Mouse (Mus musculus): Measurements from ENCODE around the gene Clec4n. TPM values are rescaled to one million over a fixed set of nuclear protein-coding genes. Genes with fewer than 3 reads are reported as not detected.
"Not testable (repeated sequence)": the region's sequence is repeated elsewhere in the genome, so short reads cannot be mapped to it uniquely, and the experiment has no call there.

The Clec4n gene
- total and polyA plus RNA-seq, 2 experiments from 2014 or later: 0.38 to 1.2 TPM

GRCm38 (mm10) chr6:123237582-123237981, 7.9 kb downstream of the Clec4n start:
- Histone ChIP-seq H3K4me3 (ENCODE audit: low read depth, low read length) (no peak overlapping the region), H3K4me1 (ENCODE audit: insufficient read depth) (no peaks in the 10 kb centered on the region), H3K27me3 (ENCODE audit: insufficient read depth, low read length) (no peaks in the 10 kb centered on the region), H3K27ac (ENCODE audit: low read depth, low read length) (no peak overlapping the region), H3K36me3 (ENCODE audit: insufficient read depth) (no peaks in the 10 kb centered on the region), H3K4me2 (ENCODE audit: low read depth) (no peak overlapping the region), H3K9me3 (ENCODE audit: low read length) (no peaks in the 10 kb centered on the region), H3K9ac (no peak overlapping the region)
- no peak for ATAC-seq
- no peak for DNase-seq
- no peak for TF ChIP-seq CTCF (IDR thresholded peaks at IDR 0.05; ENCODE audit: low read depth)

- H3K27me3 ChIP-seq (ENCODE audit: insufficient read depth, low read length): no peaks in the 10 kb centered on the region
- no peaks in the 10 kb centered on the region for H3K4me1 ChIP-seq (ENCODE audit: insufficient read depth)
- TF ChIP-seq CTCF (IDR thresholded peaks at IDR 0.05; ENCODE audit: low read depth): no peak
These were observed 14.6 kb downstream of the Clec4n start for GRCm38 (mm10) chr6:123244201-123244600.

GRCm38 (mm10) chr6:123248862-123249261, 19.2 kb downstream of the Clec4n start:
- DNase-seq; H3K4me2 ChIP-seq (ENCODE audit: low read depth); H3K9ac ChIP-seq; ATAC-seq; H3K27me3 ChIP-seq (ENCODE audit: insufficient read depth, low read length); H3K27ac ChIP-seq (ENCODE audit: low read depth, low read length); H3K9me3 ChIP-seq (ENCODE audit: low read length); H3K4me1 ChIP-seq (ENCODE audit: insufficient read depth); H3K4me3 ChIP-seq (ENCODE audit: low read depth, low read length); H3K36me3 ChIP-seq (ENCODE audit: insufficient read depth): not testable (repeated sequence)
- WGBS: 83% methylated on average over 2 of the region's 2 CpGs

More at GRCm38 (mm10) chr6:123244201-123244600, 14.6 kb downstream of the Clec4n start:
- H3K9me3 ChIP-seq (ENCODE audit: low read length): 0 out of 2 replicates have a peak, but pooled peaks cover 2% of the 10 kb centered on the region
- no peaks in the 10 kb centered on the region for H3K36me3 ChIP-seq (ENCODE audit: insufficient read depth)
- no peak overlapping the region for H3K4me2 ChIP-seq (ENCODE audit: low read depth)
- WGBS: 86% methylated on average over 5 of the region's 5 CpGs
- H3K4me3 ChIP-seq (ENCODE audit: low read depth, low read length): no peak overlapping the region
- DNase-seq: no peak
- no peak overlapping the region for H3K27ac ChIP-seq (ENCODE audit: low read depth, low read length)
- ATAC-seq: no peak
- no peak overlapping the region for H3K9ac ChIP-seq

GRCm38 (mm10) chr6:123252735-123253134, 23.1 kb downstream of the Clec4n start:
- no peaks in the 10 kb centered on the region for H3K4me1 ChIP-seq (ENCODE audit: insufficient read depth)

GRCm38 (mm10) chr6:123258946-123259345, 29.3 kb downstream of the Clec4n start:
- no peak overlapping the region for H3K9ac ChIP-seq
- DNase-seq: no peak

More at GRCm38 (mm10) chr6:123252735-123253134, 23.1 kb downstream of the Clec4n start:
- no peak overlapping the region for H3K4me3 ChIP-seq (ENCODE audit: low read depth, low read length)
- H3K27me3 ChIP-seq (ENCODE audit: insufficient read depth, low read length): no peaks in the 10 kb centered on the region
- H3K9ac ChIP-seq: no peak overlapping the region
- no peak for ATAC-seq
- no peak overlapping the region for H3K27ac ChIP-seq (ENCODE audit: low read depth, low read length)
- TF ChIP-seq CTCF (IDR thresholded peaks at IDR 0.05; ENCODE audit: low read depth): no peak
- H3K4me2 ChIP-seq (ENCODE audit: low read depth): no peak overlapping the region
- no peaks in the 10 kb centered on the region for H3K9me3 ChIP-seq (ENCODE audit: low read length)
- H3K36me3 ChIP-seq (ENCODE audit: insufficient read depth): no peaks in the 10 kb centered on the region
- DNase-seq: no peak

GRCm38 (mm10) chr6:123259889-123260603, 30.4 kb downstream of the Clec4n start:
- no peak for TF ChIP-seq CTCF (IDR thresholded peaks at IDR 0.05; ENCODE audit: low read depth)
- H3K4me2 ChIP-seq (ENCODE audit: low read depth): no peak overlapping the region
- no peaks in the 10 kb centered on the region for H3K9me3 ChIP-seq (ENCODE audit: low read length)
- H3K9ac ChIP-seq: no peak overlapping the region
- DNase-seq (no peak), ATAC-seq (no peak)
- no peak overlapping the region for H3K4me3 ChIP-seq (ENCODE audit: low read depth, low read length)
- no peaks in the 10 kb centered on the region for H3K4me1 ChIP-seq (ENCODE audit: insufficient read depth)
- no peaks in the 10 kb centered on the region for H3K27me3 ChIP-seq (ENCODE audit: insufficient read depth, low read length)
- H3K27ac ChIP-seq (ENCODE audit: low read depth, low read length): no peak overlapping the region
- H3K36me3 ChIP-seq (ENCODE audit: insufficient read depth): no peaks in the 10 kb centered on the region
- WGBS: 82% methylated on average over 4 of the region's 4 CpGs

More at GRCm38 (mm10) chr6:123258946-123259345, 29.3 kb downstream of the Clec4n start:
- Histone ChIP-seq H3K4me1 (ENCODE audit: insufficient read depth) (no peaks in the 10 kb centered on the region), H3K4me3 (ENCODE audit: low read depth, low read length) (no peak overlapping the region), H3K9me3 (ENCODE audit: low read length) (no peaks in the 10 kb centered on the region), H3K36me3 (ENCODE audit: insufficient read depth) (no peaks in the 10 kb centered on the region), H3K27ac (ENCODE audit: low read depth, low read length) (no peak overlapping the region), H3K4me2 (ENCODE audit: low read depth) (no peak overlapping the region), H3K27me3 (ENCODE audit: insufficient read depth, low read length) (no peaks in the 10 kb centered on the region)
- ATAC-seq: no peak
- whole genome bisulfite sequencing: 74% methylated on average over 3 of the region's 3 CpGs
- TF ChIP-seq CTCF (IDR thresholded peaks at IDR 0.05; ENCODE audit: low read depth): no peak

- H3K27me3 ChIP-seq (ENCODE audit: insufficient read depth, low read length): no peaks in the 10 kb centered on the region
- no peak overlapping the region for H3K4me3 ChIP-seq (ENCODE audit: low read depth, low read length)
- H3K9ac ChIP-seq: no peak overlapping the region
- H3K9me3 ChIP-seq (ENCODE audit: low read length): no peaks in the 10 kb centered on the region
- ATAC-seq (no peak), DNase-seq (no peak)
- H3K4me1 ChIP-seq (ENCODE audit: insufficient read depth): no peaks in the 10 kb centered on the region
- no peak overlapping the region for H3K27ac ChIP-seq (ENCODE audit: low read depth, low read length)
- H3K4me2 ChIP-seq (ENCODE audit: low read depth): no peak overlapping the region
- no peaks in the 10 kb centered on the region for H3K36me3 ChIP-seq (ENCODE audit: insufficient read depth)
- no peak for TF ChIP-seq CTCF (IDR thresholded peaks at IDR 0.05; ENCODE audit: low read depth)
- 84% methylated on average over 1 of the region's 1 CpGs for WGBS
These were observed 31.2 kb downstream of the Clec4n start for GRCm38 (mm10) chr6:123260868-123261267.
